Mouse (Mus musculus) E14TG2a.4 (cell line): ENCODE data around the gene Calm1.

Experiments used
- CTCF ChIP-seq: conservative IDR thresholded peaks from 2 replicates; pipeline ENCODE4 v1.5.1; 2014; ENCODE audit warnings: low read length
- NANOG ChIP-seq: IDR thresholded peaks from 2 replicates; pipeline ENCODE4 v1.6.1; 2014; ENCODE audit warnings: borderline replicate concordance, low read length, mixed read lengths

DNA sequence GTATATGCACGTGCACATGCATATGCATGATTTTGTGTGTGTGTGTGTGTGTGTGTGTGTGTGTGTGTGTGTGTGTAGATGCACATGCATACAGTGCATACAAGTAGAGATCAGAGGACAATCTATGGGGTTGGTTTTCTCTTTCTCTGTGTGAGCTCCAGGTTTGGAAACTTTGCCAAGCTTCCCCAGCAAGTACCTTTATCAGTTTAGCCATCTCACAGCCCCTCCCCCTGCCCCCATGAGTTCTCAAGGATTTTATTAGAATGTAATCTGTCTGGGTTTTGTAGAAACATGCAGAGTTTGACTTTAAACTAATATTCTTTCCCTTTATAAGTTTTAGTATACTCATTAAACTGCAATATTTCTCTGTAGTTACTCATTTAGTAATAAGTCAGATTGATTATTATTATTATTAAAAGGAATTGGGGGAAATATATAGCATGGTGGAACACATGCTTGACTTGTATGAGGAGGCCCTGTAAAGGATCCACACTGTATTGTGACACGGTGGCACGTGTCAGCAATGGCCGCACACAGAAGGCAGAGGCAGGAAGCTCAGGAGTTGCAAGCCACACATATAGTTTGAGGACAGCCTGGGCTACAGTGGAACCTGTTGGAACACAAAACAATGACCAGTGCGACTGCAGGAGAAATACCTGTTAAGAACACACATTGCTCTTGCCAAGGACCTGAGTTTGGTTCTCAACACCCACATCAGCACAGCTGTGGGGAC is 12.4 kb downstream of the Calm1 start:
- no peak for TF ChIP-seq CTCF
- TF ChIP-seq NANOG: no peak
